Mouse (Mus musculus): ENCODE results near the gene Gm20388. TPM values are rescaled to one million over a fixed set of nuclear protein-coding genes. Genes with fewer than 3 reads are reported as not detected.
A peak's percentile ranks its signal among the peaks of the same experiment; 100 is the strongest.

The Gm20388 gene
- total RNA-seq, 2 experiments from 2014 or later = 18.5 to 23.8 TPM

GRCm38 (mm10) chr8:122459990-122460389 lies 2549.3 kb downstream of the Gm20388 start:
- no peak for ATAC-seq (replicated peaks; ENCODE audit: poor library complexity, severe bottlenecking)

- ATAC-seq (replicated peaks; ENCODE audit: poor library complexity, severe bottlenecking) = peak; percentile 54
These were observed 2550.2 kb downstream of the Gm20388 start, which contains the start of gene Snai3 for GRCm38 (mm10) chr8:122460524-122461472. Gene Snai3, minus strand, starts transcription at chr8:122460733.

GRCm38 (mm10) chr8:122461473-122462148 lies 2551.0 kb downstream of the Gm20388 start:
- ATAC-seq (replicated peaks; ENCODE audit: poor library complexity, severe bottlenecking) = no peak

GRCm38 (mm10) chr8:122462510-122462909 lies 2551.9 kb downstream of the Gm20388 start:
- no peak for ATAC-seq (replicated peaks; ENCODE audit: poor library complexity, severe bottlenecking)

GRCm38 (mm10) chr8:122463651-122464640 lies 2553.3 kb downstream of the Gm20388 start:
- ATAC-seq (replicated peaks; ENCODE audit: poor library complexity, severe bottlenecking) = peak; percentile 43

- no peak for ATAC-seq (replicated peaks; ENCODE audit: poor library complexity, severe bottlenecking)
These were observed 2554.3 kb downstream of the Gm20388 start for GRCm38 (mm10) chr8:122464985-122465384.

GRCm38 (mm10) chr8:122467816-122468215 lies 2557.2 kb downstream of the Gm20388 start:
- ATAC-seq (replicated peaks; ENCODE audit: poor library complexity, severe bottlenecking) = no peak

GRCm38 (mm10) chr8:122469407-122469806 lies 2558.8 kb downstream of the Gm20388 start:
- ATAC-seq (replicated peaks; ENCODE audit: poor library complexity, severe bottlenecking) = no peak

- peak; percentile 47 for ATAC-seq (replicated peaks; ENCODE audit: poor library complexity, severe bottlenecking)
These were observed 2559.3 kb downstream of the Gm20388 start for GRCm38 (mm10) chr8:122469965-122470364.

GRCm38 (mm10) chr8:122470691-122471090 lies 2560.1 kb downstream of the Gm20388 start:
- ATAC-seq (replicated peaks; ENCODE audit: poor library complexity, severe bottlenecking) = no peak

GRCm38 (mm10) chr8:122473911-122474421 lies 2563.3 kb downstream of the Gm20388 start:
- ATAC-seq (replicated peaks; ENCODE audit: poor library complexity, severe bottlenecking) = peak; percentile 68

GRCm38 (mm10) chr8:122474951-122475560 lies 2564.4 kb downstream of the Gm20388 start:
- no peak for ATAC-seq (replicated peaks; ENCODE audit: poor library complexity, severe bottlenecking)

- ATAC-seq (replicated peaks; ENCODE audit: poor library complexity, severe bottlenecking) = peak; percentile 74
These were observed 2565.1 kb downstream of the Gm20388 start, which contains the start of the genes Rnf166 and Ctu2 for GRCm38 (mm10) chr8:122475580-122476320. Gene Rnf166, minus strand, starts transcription at chr8:122476064. Gene Ctu2, plus strand, starts transcription at chr8:122476143.

GRCm38 (mm10) chr8:122482448-122482847 lies 2571.8 kb downstream of the Gm20388 start:
- no peak for ATAC-seq (replicated peaks; ENCODE audit: poor library complexity, severe bottlenecking)

GRCm38 (mm10) chr8:122483877-122484276 lies 2573.2 kb downstream of the Gm20388 start:
- ATAC-seq (replicated peaks; ENCODE audit: poor library complexity, severe bottlenecking) = no peak

- peak; percentile 87 for ATAC-seq (replicated peaks; ENCODE audit: poor library complexity, severe bottlenecking)
These were observed 2574.2 kb downstream of the Gm20388 start for GRCm38 (mm10) chr8:122484831-122485230.

- ATAC-seq (replicated peaks; ENCODE audit: poor library complexity, severe bottlenecking) = no peak
These were observed 2577.7 kb downstream of the Gm20388 start for GRCm38 (mm10) chr8:122488387-122488786.

- no peak for ATAC-seq (replicated peaks; ENCODE audit: poor library complexity, severe bottlenecking)
These were observed 2586.5 kb downstream of the Gm20388 start for GRCm38 (mm10) chr8:122497016-122497734.
